Mouse (Mus musculus): ENCODE data around the gene Sh3bp5. TPM values are rescaled to one million over a fixed set of nuclear protein-coding genes. Genes with fewer than 3 reads are reported as not detected.

Sh3bp5 gene
- total and polyA plus RNA-seq, 3 experiments, result 0.22 to 0.33 TPM; not detected in 1

DNA sequence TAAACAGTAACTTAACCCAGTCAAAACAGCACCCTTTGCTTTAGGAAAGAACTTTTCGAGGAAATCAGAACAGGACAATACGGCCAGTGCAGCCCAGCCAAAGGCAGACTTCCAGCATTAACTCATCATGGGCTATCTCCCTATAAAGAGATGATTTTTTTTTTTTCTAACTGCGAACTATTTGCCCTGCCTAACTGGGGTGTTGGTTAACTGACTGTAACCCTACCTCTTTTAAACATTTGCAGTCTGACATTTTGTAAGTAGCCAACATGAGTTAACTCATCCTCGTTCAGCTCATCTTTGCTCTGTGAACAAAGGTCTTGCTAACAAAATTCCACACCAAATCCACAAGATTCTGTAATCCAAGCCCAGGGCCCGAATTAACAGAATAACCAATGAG lies 1.5 kb downstream of the Sh3bp5 start:
- H3K27me3 ChIP-seq (ENCODE audit: insufficient read depth, low read length), result peaks cover 54% of the 10 kb centered on the region
- no peak for ATAC-seq (ENCODE audit: extremely low read depth, insufficient number of reproducible peaks, low FRiP score, poor library complexity, severe bottlenecking)
- H3K4me1 ChIP-seq (ENCODE audit: insufficient read depth, low read depth, low read length), result peaks cover 39% of the 10 kb centered on the region
- no peaks in the 10 kb centered on the region for H3K36me3 ChIP-seq (replicated peaks)
- TF ChIP-seq CTCF (IDR thresholded peaks at IDR 0.05; ENCODE audit: low read depth, low read length) (no peak), GATA1 (IDR thresholded peaks at IDR 0.05; ENCODE audit: borderline replicate concordance, low read length) (no peak), POLR2AphosphoS5 (IDR thresholded peaks at IDR 0.05; ENCODE audit: insufficient replicate concordance, low read depth, low read length) (no peak), TAL1 (conservative IDR thresholded peaks at IDR 0.05; ENCODE audit: low read depth, low read length) (no peak), GATA2 (IDR thresholded peaks at IDR 0.05; ENCODE audit: borderline replicate concordance, low read depth, low read length) (no peak)
- no peak overlapping the region for H3K4me3 ChIP-seq (ENCODE audit: low read depth, low read length)
- DNase-seq (ENCODE audit: low spot score), result no peak
- H3K9me3 ChIP-seq (replicated peaks), result no peaks in the 10 kb centered on the region

DNA sequence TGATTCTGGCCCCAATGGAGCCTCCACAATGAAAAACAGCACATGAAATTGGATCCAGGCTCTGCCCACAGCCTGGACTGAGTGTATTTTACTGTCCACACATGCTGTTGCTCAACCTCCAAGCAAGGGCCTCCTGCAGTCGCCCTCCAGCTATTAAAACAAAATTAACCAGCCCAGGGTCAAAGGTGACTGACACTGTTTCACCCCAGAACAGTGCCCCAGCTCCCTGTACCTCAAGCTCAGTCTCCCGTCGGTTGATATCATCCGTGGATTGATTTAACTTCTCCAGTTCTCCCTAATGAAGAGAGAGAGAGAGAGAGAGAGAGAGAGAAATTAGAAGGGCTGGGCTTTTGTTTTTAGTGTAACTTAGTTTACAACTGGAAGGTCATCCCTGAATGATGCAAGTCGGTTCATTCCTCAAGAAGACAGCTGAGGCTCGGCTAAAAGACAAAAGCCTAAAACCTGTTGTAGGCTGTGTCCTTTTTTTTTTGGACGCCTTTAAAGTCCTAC lies 2.0 kb downstream of the Sh3bp5 start:
- Histone ChIP-seq H3K4me3 (ENCODE audit: low read depth, low read length) (no peak overlapping the region), H3K4me1 (ENCODE audit: insufficient read depth, low read depth, low read length) (peaks cover 39% of the 10 kb centered on the region), H3K9me3 (replicated peaks) (no peaks in the 10 kb centered on the region), H3K36me3 (replicated peaks) (no peaks in the 10 kb centered on the region), H3K27me3 (ENCODE audit: insufficient read depth, low read length) (peaks cover 52% of the 10 kb centered on the region)
- no peak for TF ChIP-seq CTCF (IDR thresholded peaks at IDR 0.05; ENCODE audit: low read depth, low read length)
- TF ChIP-seq GATA2 (IDR thresholded peaks at IDR 0.05; ENCODE audit: borderline replicate concordance, low read depth, low read length), result no peak
- TF ChIP-seq POLR2AphosphoS5 (IDR thresholded peaks at IDR 0.05; ENCODE audit: insufficient replicate concordance, low read depth, low read length), result no peak
- no peak for TF ChIP-seq GATA1 (IDR thresholded peaks at IDR 0.05; ENCODE audit: borderline replicate concordance, low read length)
- TF ChIP-seq TAL1 (conservative IDR thresholded peaks at IDR 0.05; ENCODE audit: low read depth, low read length), result no peak
- ATAC-seq (ENCODE audit: extremely low read depth, insufficient number of reproducible peaks, low FRiP score, poor library complexity, severe bottlenecking), result no peak
- no peak for DNase-seq (ENCODE audit: low spot score)

DNA sequence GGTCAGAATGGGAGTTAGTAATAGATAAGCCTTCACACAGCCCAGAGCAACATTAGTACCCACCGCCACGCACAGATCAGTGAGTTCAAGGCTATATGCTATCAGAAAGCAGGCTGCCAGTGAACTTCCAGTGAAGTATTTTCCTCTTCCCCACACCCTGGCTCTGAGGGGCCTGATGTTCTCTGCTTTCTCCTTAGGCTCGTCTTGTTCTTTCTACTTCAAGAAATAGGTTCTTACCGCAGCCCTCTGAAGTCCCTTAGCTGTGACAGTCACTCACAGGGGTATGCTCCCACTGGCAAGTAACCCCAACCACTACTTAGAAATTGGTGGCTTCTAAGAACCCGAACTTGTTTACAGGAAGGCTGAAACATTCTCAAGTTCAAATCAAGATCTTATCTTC lies 2.8 kb downstream of the Sh3bp5 start:
- no peak for ATAC-seq (ENCODE audit: extremely low read depth, insufficient number of reproducible peaks, low FRiP score, poor library complexity, severe bottlenecking)
- TF ChIP-seq POLR2AphosphoS5 (IDR thresholded peaks at IDR 0.05; ENCODE audit: insufficient replicate concordance, low read depth, low read length) (no peak), CTCF (IDR thresholded peaks at IDR 0.05; ENCODE audit: low read depth, low read length) (no peak)
- Histone ChIP-seq H3K4me3 (ENCODE audit: low read depth, low read length) (no peak overlapping the region), H3K4me1 (ENCODE audit: insufficient read depth, low read depth, low read length) (peaks cover 36% of the 10 kb centered on the region), H3K27me3 (ENCODE audit: insufficient read depth, low read length) (peaks cover 53% of the 10 kb centered on the region), H3K9me3 (replicated peaks) (no peaks in the 10 kb centered on the region), H3K36me3 (replicated peaks) (no peaks in the 10 kb centered on the region)
- no peak for DNase-seq (ENCODE audit: low spot score)

DNA sequence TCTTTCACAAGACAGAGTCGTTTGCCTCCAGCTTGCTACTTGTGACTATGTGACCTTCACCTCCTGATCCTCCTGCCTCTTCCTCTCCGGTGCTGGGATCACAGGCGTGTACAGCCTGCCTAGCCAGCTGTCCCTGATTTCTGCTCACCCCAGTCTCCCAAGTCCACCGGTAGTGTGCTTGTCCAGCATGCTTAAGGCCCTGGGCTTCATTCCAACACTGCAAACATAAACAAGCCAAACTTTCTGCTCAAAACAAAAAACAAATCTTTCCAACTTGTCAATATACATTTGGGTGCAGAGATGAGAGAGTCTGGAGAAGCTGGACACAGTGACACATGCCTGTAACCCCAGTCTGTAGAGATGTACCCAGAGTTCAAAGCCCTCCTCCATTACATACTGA lies 3.5 kb downstream of the Sh3bp5 start:
- no peaks in the 10 kb centered on the region for H3K9me3 ChIP-seq (replicated peaks)
- peaks cover 36% of the 10 kb centered on the region for H3K4me1 ChIP-seq (ENCODE audit: insufficient read depth, low read depth, low read length)
- ATAC-seq (ENCODE audit: extremely low read depth, insufficient number of reproducible peaks, low FRiP score, poor library complexity, severe bottlenecking) (no peak), DNase-seq (ENCODE audit: low spot score) (no peak)
- no peaks in the 10 kb centered on the region for H3K36me3 ChIP-seq (replicated peaks)
- H3K4me3 ChIP-seq (ENCODE audit: low read depth, low read length), result no peak overlapping the region; the same call in 1 of the 2 replicates
- no peak for TF ChIP-seq CTCF (IDR thresholded peaks at IDR 0.05; ENCODE audit: low read depth, low read length)
- no peak for TF ChIP-seq GATA2 (IDR thresholded peaks at IDR 0.05; ENCODE audit: borderline replicate concordance, low read depth, low read length)
- no peak for TF ChIP-seq GATA1 (IDR thresholded peaks at IDR 0.05; ENCODE audit: borderline replicate concordance, low read length)
- no peak for TF ChIP-seq POLR2AphosphoS5 (IDR thresholded peaks at IDR 0.05; ENCODE audit: insufficient replicate concordance, low read depth, low read length)
- TF ChIP-seq TAL1 (conservative IDR thresholded peaks at IDR 0.05; ENCODE audit: low read depth, low read length), result no peak
- H3K27me3 ChIP-seq (ENCODE audit: insufficient read depth, low read length), result peaks cover 47% of the 10 kb centered on the region

DNA sequence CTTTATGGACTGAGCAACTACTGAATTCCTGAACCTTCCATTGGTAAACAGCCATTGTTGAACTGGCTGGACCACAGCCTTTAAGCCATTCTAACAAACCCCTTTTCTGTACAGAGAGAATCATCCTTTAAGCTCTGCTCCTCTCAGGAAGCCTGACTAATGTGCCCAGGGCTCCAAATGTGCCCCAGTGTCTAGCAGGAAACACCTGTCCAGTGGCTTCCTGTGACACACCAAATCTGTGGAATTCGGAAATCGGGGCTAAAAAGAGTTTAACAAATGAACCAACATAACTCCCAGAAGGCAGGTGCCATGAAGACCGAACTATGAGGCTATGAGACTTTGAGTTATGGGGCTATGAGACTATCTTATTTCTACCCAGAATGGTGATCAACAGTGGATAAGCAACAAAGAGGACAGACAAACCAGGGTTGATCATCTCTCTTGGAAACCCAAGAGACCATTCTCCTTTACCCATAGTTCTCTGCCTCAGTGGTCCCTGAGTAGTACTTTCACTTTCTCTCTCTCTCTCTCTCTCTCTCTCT lies 4.0 kb downstream of the Sh3bp5 start:
- Histone ChIP-seq H3K36me3 (replicated peaks) (no peaks in the 10 kb centered on the region), H3K4me3 (ENCODE audit: low read depth, low read length) (no peak overlapping the region), H3K4me1 (ENCODE audit: insufficient read depth, low read depth, low read length) (peaks cover 36% of the 10 kb centered on the region), H3K27me3 (ENCODE audit: insufficient read depth, low read length) (peaks cover 43% of the 10 kb centered on the region), H3K9me3 (replicated peaks) (no peaks in the 10 kb centered on the region)
- no peak for DNase-seq (ENCODE audit: low spot score)
- TF ChIP-seq GATA1 (IDR thresholded peaks at IDR 0.05; ENCODE audit: borderline replicate concordance, low read length) (no peak), GATA2 (IDR thresholded peaks at IDR 0.05; ENCODE audit: borderline replicate concordance, low read depth, low read length) (no peak), TAL1 (conservative IDR thresholded peaks at IDR 0.05; ENCODE audit: low read depth, low read length) (no peak)
- ATAC-seq (ENCODE audit: extremely low read depth, insufficient number of reproducible peaks, low FRiP score, poor library complexity, severe bottlenecking), result no peak

DNA sequence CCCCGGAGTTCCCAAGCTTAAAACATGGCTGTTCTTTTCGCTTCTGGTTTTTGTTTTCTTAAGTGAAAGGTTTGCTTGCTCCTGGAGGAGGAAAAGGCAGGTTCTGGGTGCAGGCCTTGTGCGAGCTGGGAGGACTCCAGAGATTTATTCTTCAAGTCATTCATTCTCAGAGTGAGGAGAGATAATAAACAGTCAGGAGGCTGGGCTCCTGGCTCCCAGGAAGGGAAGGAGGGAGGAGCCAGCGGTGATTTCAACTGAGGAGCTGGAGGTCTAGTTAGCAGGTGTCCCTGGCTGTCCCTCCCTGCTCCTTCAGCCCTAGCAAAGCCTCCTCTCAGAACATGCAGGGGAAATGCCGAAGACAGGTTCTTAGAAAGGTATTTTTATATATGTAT lies 6.9 kb downstream of the Sh3bp5 start:
- H3K9me3 ChIP-seq (replicated peaks), result no peaks in the 10 kb centered on the region
- H3K36me3 ChIP-seq (replicated peaks), result no peaks in the 10 kb centered on the region
- ATAC-seq (ENCODE audit: extremely low read depth, insufficient number of reproducible peaks, low FRiP score, poor library complexity, severe bottlenecking), result no peak
- no peak for TF ChIP-seq POLR2AphosphoS5 (IDR thresholded peaks at IDR 0.05; ENCODE audit: insufficient replicate concordance, low read depth, low read length)
- no peak for TF ChIP-seq CTCF (IDR thresholded peaks at IDR 0.05; ENCODE audit: low read depth, low read length)
- no peak for TF ChIP-seq TAL1 (conservative IDR thresholded peaks at IDR 0.05; ENCODE audit: low read depth, low read length)
- no peak for TF ChIP-seq GATA1 (IDR thresholded peaks at IDR 0.05; ENCODE audit: borderline replicate concordance, low read length)
- no peak for TF ChIP-seq GATA2 (IDR thresholded peaks at IDR 0.05; ENCODE audit: borderline replicate concordance, low read depth, low read length)
- H3K4me1 ChIP-seq (ENCODE audit: insufficient read depth, low read depth, low read length), result peaks cover 20% of the 10 kb centered on the region; the same call in 1 of the 2 replicates
- no peak for DNase-seq (ENCODE audit: low spot score)
- no peak overlapping the region for H3K4me3 ChIP-seq (ENCODE audit: low read depth, low read length)
- peaks cover 23% of the 10 kb centered on the region for H3K27me3 ChIP-seq (ENCODE audit: insufficient read depth, low read length)

All from G1E (cell line).